In the genomic region with DNA sequence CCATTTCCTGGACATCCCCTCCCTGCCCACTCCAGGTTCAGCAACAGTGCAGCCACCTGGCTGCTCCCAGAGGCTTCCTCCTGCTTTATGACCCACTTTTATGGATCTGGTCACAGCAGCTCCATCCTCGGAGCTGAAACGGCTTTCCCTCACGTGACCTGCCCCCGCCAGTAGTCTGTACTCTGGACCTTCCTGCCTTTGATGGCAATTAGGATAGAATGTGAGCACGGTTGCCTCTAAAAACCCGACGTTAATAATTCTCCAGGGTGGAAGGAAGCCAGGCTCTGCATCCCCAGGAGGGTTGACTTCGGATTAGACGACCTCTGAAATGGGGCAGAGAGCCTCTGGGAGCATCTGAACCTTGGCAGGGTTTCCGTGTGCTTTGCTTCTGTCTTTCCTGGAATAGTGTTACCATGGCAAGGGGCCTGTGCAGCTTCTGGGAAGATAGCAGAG, we compare ENCODE assay signal across 10 mouse cellular contexts.
DNase-seq lines count a peak whose midpoint lies in the region; ATAC-seq and TF ChIP-seq lines count a peak whose summit lies in the region.
"Had no signal": no experiment of that assay in that cellular context is flagged by ENCODE, and none has a peak within 500 bp of the region (broad histone marks: within the 10 kb centered on the region; RNA-seq: fewer than 3 reads in every experiment).

No protein-coding gene starts in this region.

- no peak for DNase-seq in testis, postnatal 10 days (ENCODE audit: low spot score)
- peak; percentile 95 to 96 for DNase-seq in kidney, adult 8-10 months
- DNase-seq in hindbrain, embryonic 11.5 days (ENCODE audit: low spot score) = no peak
- no peak for DNase-seq in left cerebral cortex, postnatal 14 days (ENCODE audit: low spot score in 2 of 2)
- DNase-seq in spleen, postnatal 4 days (ENCODE audit: low spot score in 2 of 2) = no peak
- DNase-seq: adrenal gland, adult 8-10 months had no signal

- no peak for ATAC-seq in limb, embryonic 15.5 days (ENCODE audit: insufficient number of reproducible peaks, low FRiP score, low TSS enrichment, low read depth)
- ATAC-seq in hindbrain, embryonic 12.5 days (ENCODE audit: low FRiP score) = no peak
- ATAC-seq in hindbrain, embryonic 11.5 days (ENCODE audit: low FRiP score) = no peak

- H3K4me3 ChIP-seq in testis, adult 2 months (ENCODE audit: control insufficient read depth, low read depth, low read length) = peak overlapping the region; percentile 0
- no peak overlapping the region for H3K4me3 ChIP-seq in limb, embryonic 15.5 days
- no peak overlapping the region for H3K4me3 ChIP-seq in hindbrain, embryonic 12.5 days
- no peak overlapping the region for H3K4me3 ChIP-seq in hindbrain, embryonic 11.5 days (ENCODE audit: low read depth, low read length)

- H3K27ac ChIP-seq in testis, adult 2 months (ENCODE audit: control insufficient read depth, insufficient read depth, low read depth, low read length) = no peak overlapping the region
- no peak overlapping the region for H3K27ac ChIP-seq in limb, embryonic 15.5 days
- no peak overlapping the region for H3K27ac ChIP-seq in hindbrain, embryonic 12.5 days
- no peak overlapping the region for H3K27ac ChIP-seq in hindbrain, embryonic 11.5 days (ENCODE audit: low read depth, low read length)

- no peak for TF ChIP-seq CTCF in testis, adult 2 months (IDR thresholded peaks at IDR 0.05; ENCODE audit: control insufficient read depth, insufficient read depth, insufficient replicate concordance, low read depth, low read length)

- H3K27me3 ChIP-seq in testis, adult 2 months (ENCODE audit: control insufficient read depth, insufficient read depth, low read length) = no peaks in the 10 kb centered on the region
- H3K27me3 ChIP-seq in limb, embryonic 15.5 days = no peaks in the 10 kb centered on the region
- H3K27me3 ChIP-seq in hindbrain, embryonic 12.5 days = no peaks in the 10 kb centered on the region
- no peaks in the 10 kb centered on the region for H3K27me3 ChIP-seq in hindbrain, embryonic 11.5 days (ENCODE audit: control insufficient read depth, insufficient read depth, low read length)

- no peak overlapping the region for H3K9ac ChIP-seq in limb, embryonic 15.5 days
- H3K9ac ChIP-seq in hindbrain, embryonic 12.5 days = no peak overlapping the region
- H3K9ac ChIP-seq in hindbrain, embryonic 11.5 days (ENCODE audit: low read depth, low read length) = no peak overlapping the region
- H3K9ac ChIP-seq: lung, embryonic 14.5 days had no signal

- intact Hi-C loops in left cerebral cortex, postnatal 14 days (cut with DNase I) = no loop called here

- no peaks in the 10 kb centered on the region for H3K9me3 ChIP-seq in limb, embryonic 15.5 days
- no peaks in the 10 kb centered on the region for H3K9me3 ChIP-seq in hindbrain, embryonic 12.5 days (replicated peaks)
- no peaks in the 10 kb centered on the region for H3K9me3 ChIP-seq in hindbrain, embryonic 11.5 days (ENCODE audit: control insufficient read depth, low read length)

- WGBS in limb, embryonic 15.5 days = 21% methylated on average over 10 of the region's 10 CpGs
- WGBS in hindbrain, embryonic 12.5 days = 56% methylated on average over 10 of the region's 10 CpGs
- 59% methylated on average over 10 of the region's 10 CpGs for WGBS in hindbrain, embryonic 11.5 days

- H3K36me3 ChIP-seq in testis, adult 2 months (ENCODE audit: control insufficient read depth, insufficient read depth, low read length) = no peaks in the 10 kb centered on the region
- no peaks in the 10 kb centered on the region for H3K36me3 ChIP-seq in limb, embryonic 15.5 days
- H3K36me3 ChIP-seq in hindbrain, embryonic 12.5 days = no peaks in the 10 kb centered on the region
- no peaks in the 10 kb centered on the region for H3K36me3 ChIP-seq in hindbrain, embryonic 11.5 days (ENCODE audit: control insufficient read depth, insufficient read depth, low read length)

- TF ChIP-seq POLR2A in testis, adult 2 months (IDR thresholded peaks at IDR 0.05; ENCODE audit: control insufficient read depth, low read depth, low read length) = no peak

- H3K4me2 ChIP-seq in limb, embryonic 15.5 days = 0 out of 2 replicates have a peak overlapping the region, but pooled peaks have one; percentile 5
- H3K4me2 ChIP-seq in hindbrain, embryonic 12.5 days (replicated peaks) = no peak overlapping the region
- H3K4me2 ChIP-seq in hindbrain, embryonic 11.5 days (replicated peaks; ENCODE audit: low read depth, low read length) = no peak overlapping the region
- H3K4me2 ChIP-seq: lung, embryonic 14.5 days had no signal

- H3K4me1 ChIP-seq in testis, adult 2 months (ENCODE audit: control insufficient read depth, insufficient read depth, low read length) = peaks cover 8% of the 10 kb centered on the region
- peaks cover 15% of the 10 kb centered on the region for H3K4me1 ChIP-seq in limb, embryonic 15.5 days
- no peaks in the 10 kb centered on the region for H3K4me1 ChIP-seq in hindbrain, embryonic 12.5 days
- no peaks in the 10 kb centered on the region for H3K4me1 ChIP-seq in hindbrain, embryonic 11.5 days (replicated peaks; ENCODE audit: control insufficient read depth, insufficient read depth, low read length)

Comparison
In these comparisons a context has a peak if more than half of its experiments do, and no peak if none do; other contexts are left out.
1. DNase-seq: peak in kidney, adult 8-10 months (2 of 2); none in testis, postnatal 10 days (single experiment), hindbrain, embryonic 11.5 days (single experiment), left cerebral cortex, postnatal 14 days (0 of 2) and spleen, postnatal 4 days (0 of 2).